Mouse (Mus musculus) midbrain, postnatal 0 days (tissue): Measurements from ENCODE around the gene Jph2. TPM values are rescaled to one million over a fixed set of nuclear protein-coding genes. Genes with fewer than 3 reads are reported as not detected.

Experiments used
- ATAC-seq: fragments of 200-750 bp; cut with Nextera tagmentation; 2 replicates; pipeline ENCODE4 v1.8.0; 2017; ENCODE audit warnings: moderate number of reproducible peaks, mild to moderate bottlenecking, moderate TSS enrichment, moderate library complexity; ENCODE audit not compliant: low FRiP score
- DNase-seq: peaks from one replicate; pipeline ENCODE4 v3.0.0-alpha.2; 2015; ENCODE audit warnings: low spot score
- H3K27ac ChIP-seq: fragments of 300-500 bp; sonication (generic); 2 replicates; pipeline ENCODE4 v1.5.1; 2014; ENCODE audit warnings: low read depth, mild to moderate bottlenecking, low read length, mixed read lengths
- H3K27me3 ChIP-seq: fragments of 300-500 bp; sonication (generic); 2 replicates; pipeline ENCODE4 v1.6.1; 2014; ENCODE audit warnings: low read length, control low read depth, mixed read lengths; ENCODE audit not compliant: insufficient read depth
- H3K36me3 ChIP-seq: fragments of 300-500 bp; sonication (generic); 2 replicates; pipeline ENCODE4 v1.6.1; 2014; ENCODE audit warnings: low read length, control low read depth, mixed read lengths; ENCODE audit not compliant: insufficient read depth
- H3K4me1 ChIP-seq: fragments of 300-500 bp; sonication (generic); 2 replicates; pipeline ENCODE4 v1.6.1; 2014; ENCODE audit warnings: mild to moderate bottlenecking, control low read depth, antibody characterized with exemption, low read length, mixed read lengths; ENCODE audit not compliant: insufficient read depth
- H3K4me2 ChIP-seq: fragments of 300-500 bp; sonication (generic); 2 replicates; pipeline ENCODE4 v1.6.1; 2014; ENCODE audit warnings: low read depth, mild to moderate bottlenecking, low read length, mixed read lengths; ENCODE audit not compliant: poor library complexity, severe bottlenecking
- H3K4me3 ChIP-seq: fragments of 300-500 bp; sonication (generic); 2 replicates; pipeline ENCODE4 v1.5.1; 2014; ENCODE audit warnings: low read depth, mild to moderate bottlenecking, low read length, moderate library complexity
- H3K9ac ChIP-seq: fragments of 300-500 bp; sonication (generic); replicated peaks from 2 replicates; pipeline ENCODE4 v1.6.1; 2014; ENCODE audit warnings: mild to moderate bottlenecking, low read length, moderate library complexity, mixed read lengths; ENCODE audit not compliant: poor library complexity, severe bottlenecking
- H3K9me3 ChIP-seq: fragments of 300-500 bp; sonication (generic); 2 replicates; pipeline ENCODE4 v1.6.1; 2016; ENCODE audit warnings: low read length, control low read depth
- CTCF ChIP-seq: IDR thresholded peaks from 2 replicates; pipeline ENCODE4 v1.5.1; 2016; ENCODE audit warnings: antibody characterized with exemption, mild to moderate bottlenecking
- WGBS: fragments of 180-500 bp; shearing (Covaris S2); extraction: QIAGEN DNeasy Blood & Tissue Kit; methylation state at CpG from one replicate; pipeline ENCODE4 v1.1.7; 2014; 5-methylcytosine and 5-hydroxymethylcytosine counted together
- polyA plus RNA-seq: library from polyadenylated mRNA; unstranded; fragments of >200 nt; fragmentation: Nextera tagmentation; extraction: Ambion mirVana; gene quantifications from 2 replicates; pipeline ENCODE4 v1.2.1, GENCODE M21; 2015
- total RNA-seq: library from RNA; depleted of rRNA; stranded (reverse); fragments of >200 nt; gene quantifications from 2 replicates; pipeline ENCODE4 v1.2.3, GENCODE M21; 2014; rRNA removed

Jph2 gene
- total and polyA plus RNA-seq, 2 experiments from 2014 or later: 1.5 to 3.5 TPM

GRCm38 (mm10) chr2:163303037-163303436 lies 94.8 kb downstream of the Jph2 start:
- 65% methylated on average over 9 of the region's 9 CpGs for WGBS
- no peak for TF ChIP-seq CTCF
- ATAC-seq (no peak), DNase-seq (peak; percentile 47)
- Histone ChIP-seq H3K4me1 (0 out of 2 replicates have a peak, but pooled peaks cover 3% of the 10 kb centered on the region), H3K36me3 (no peaks in the 10 kb centered on the region), H3K9me3 (no peaks in the 10 kb centered on the region), H3K4me2 (no peak overlapping the region), H3K27me3 (no peaks in the 10 kb centered on the region), H3K9ac (no peak overlapping the region), H3K4me3 (no peak overlapping the region), H3K27ac (no peak overlapping the region)

- Histone ChIP-seq H3K4me3 (no peak overlapping the region), H3K27ac (peak overlapping the region; percentile 8; the same call in 1 of the 2 replicates), H3K4me1 (peaks cover 8% of the 10 kb centered on the region)
Measured at GRCm38 (mm10) chr2:163301641-163302040, 96.2 kb downstream of the Jph2 start.

GRCm38 (mm10) chr2:163300069-163301060 lies 97.4 kb downstream of the Jph2 start:
- H3K4me2 ChIP-seq: no peak overlapping the region
- ATAC-seq (no peak), DNase-seq (peak; percentile 88)
- H3K9ac ChIP-seq: no peak overlapping the region
- H3K4me3 ChIP-seq: no peak overlapping the region
- H3K4me1 ChIP-seq: peaks cover 14% of the 10 kb centered on the region
- no peaks in the 10 kb centered on the region; the same call in 1 of the 2 replicates for H3K27me3 ChIP-seq
- H3K9me3 ChIP-seq: no peaks in the 10 kb centered on the region
- no peak for TF ChIP-seq CTCF
- WGBS: 33% methylated on average over 14 of the region's 14 CpGs
- 0 out of 2 replicates have a peak overlapping the region, but pooled peaks have one; percentile 13 for H3K27ac ChIP-seq
- H3K36me3 ChIP-seq: no peaks in the 10 kb centered on the region

More at GRCm38 (mm10) chr2:163301641-163302040, 96.2 kb downstream of the Jph2 start:
- H3K36me3 ChIP-seq: no peaks in the 10 kb centered on the region
- no peaks in the 10 kb centered on the region; the same call in 1 of the 2 replicates for H3K27me3 ChIP-seq
- 57% methylated on average over 5 of the region's 5 CpGs for WGBS
- peak; percentile 42 for TF ChIP-seq CTCF
- no peak overlapping the region for H3K9ac ChIP-seq
- H3K9me3 ChIP-seq: no peaks in the 10 kb centered on the region
- ATAC-seq (no peak), DNase-seq (no peak)
- no peak overlapping the region for H3K4me2 ChIP-seq

- Histone ChIP-seq H3K4me2 (no peak overlapping the region), H3K27ac (peak overlapping the region; percentile 59), H3K36me3 (no peaks in the 10 kb centered on the region), H3K4me1 (peaks cover 14% of the 10 kb centered on the region), H3K9me3 (no peaks in the 10 kb centered on the region), H3K27me3 (no peaks in the 10 kb centered on the region; the same call in 1 of the 2 replicates), H3K4me3 (no peak overlapping the region), H3K9ac (0 out of 2 replicates have a peak overlapping the region, but pooled peaks have one; percentile 8)
- ATAC-seq (peak; percentile 44; the same call in 1 of the 2 replicates), DNase-seq (peak; percentile 51)
- WGBS: 19% methylated on average over 11 of the region's 11 CpGs
- TF ChIP-seq CTCF: no peak
Measured at GRCm38 (mm10) chr2:163296999-163297630, 100.7 kb downstream of the Jph2 start.

- ATAC-seq: no peak
- H3K4me3 ChIP-seq: no peak overlapping the region
- WGBS: 13% methylated on average over 21 of the region's 21 CpGs
Measured at GRCm38 (mm10) chr2:163288881-163289379, 108.9 kb downstream of the Jph2 start.

More at GRCm38 (mm10) chr2:163288881-163289379, 108.9 kb downstream of the Jph2 start:
- DNase-seq: peak; percentile 65
- Histone ChIP-seq H3K27ac (peak overlapping the region; percentile 59), H3K4me2 (peak overlapping the region; percentile 28), H3K4me1 (peaks cover 19% of the 10 kb centered on the region), H3K27me3 (no peaks in the 10 kb centered on the region), H3K9ac (peak overlapping the region; percentile 42; the same call in 1 of the 2 replicates), H3K36me3 (no peaks in the 10 kb centered on the region), H3K9me3 (no peaks in the 10 kb centered on the region)
- no peak for TF ChIP-seq CTCF

Other genes with a start within 250 kb of the Jph2 start
- 7.6 and 14.3 TPM in 2 replicates for gene Tox2, start 194.9 kb downstream of the Jph2 start, total RNA-seq
- 57.0 and 64.7 TPM in 2 replicates for gene Tox2, start 194.9 kb downstream of the Jph2 start, polyA plus RNA-seq
- gene Oser1, start 26.7 kb upstream of the Jph2 start, total RNA-seq: 27.6 and 29.9 TPM in 2 replicates
- gene Oser1, start 26.7 kb upstream of the Jph2 start, polyA plus RNA-seq: 63.8 and 64.7 TPM in 2 replicates
- gene Gdap1l1, start 40.5 kb upstream of the Jph2 start, total RNA-seq: 150 and 182 TPM in 2 replicates
- 147 and 155 TPM in 2 replicates for gene Gdap1l1, start 40.5 kb upstream of the Jph2 start, polyA plus RNA-seq
- gene Fitm2, start 74.6 kb upstream of the Jph2 start, total RNA-seq: 24.5 and 29.9 TPM in 2 replicates
- gene Fitm2, start 74.6 kb upstream of the Jph2 start, polyA plus RNA-seq: 15.3 and 15.4 TPM in 2 replicates
- 0.38 TPM in 2 replicates for gene R3hdml, start 94.3 kb upstream of the Jph2 start, total RNA-seq
- gene R3hdml, start 94.3 kb upstream of the Jph2 start, polyA plus RNA-seq: 0.21 and 0.70 TPM in 2 replicates
- not detected in 2 replicates for gene Hnf4a, start 108.8 kb upstream of the Jph2 start, total RNA-seq
- gene Hnf4a, start 108.8 kb upstream of the Jph2 start, polyA plus RNA-seq: not detected in 2 replicates
- 76.2 and 91.9 TPM in 2 replicates for gene Ttpal, start 204.3 kb upstream of the Jph2 start, total RNA-seq
- 33.5 and 34.7 TPM in 2 replicates for gene Ttpal, start 204.3 kb upstream of the Jph2 start, polyA plus RNA-seq
- gene Serinc3, start 247.1 kb upstream of the Jph2 start, total RNA-seq: 96.1 and 101 TPM in 2 replicates
- 35.9 and 36.9 TPM in 2 replicates for gene Serinc3, start 247.1 kb upstream of the Jph2 start, polyA plus RNA-seq